ENCODE assay signal across 8 mouse cellular contexts in the genomic region with DNA sequence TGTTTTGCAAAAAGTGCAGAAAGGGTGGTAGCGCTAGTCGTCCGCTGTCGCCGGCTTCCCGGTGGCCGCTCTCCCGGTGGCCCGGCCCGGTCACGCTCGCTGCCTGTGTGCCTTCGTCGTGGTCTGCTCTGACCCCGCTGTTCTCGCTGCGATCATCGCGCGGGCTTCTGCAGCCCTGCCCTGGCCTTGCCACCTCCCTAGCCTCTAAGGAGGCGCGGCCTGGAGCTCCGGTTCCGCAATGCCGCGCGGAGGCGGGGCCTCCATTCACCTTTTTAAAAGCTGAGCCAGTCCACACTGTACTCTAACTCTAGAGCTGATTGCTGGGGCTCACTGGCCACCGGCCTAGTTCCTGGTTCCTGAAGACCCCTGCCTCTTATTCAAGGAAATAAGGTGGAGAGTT. TPM values are rescaled to one million over a fixed set of nuclear protein-coding genes. Genes with fewer than 3 reads are reported as not detected.
DNase-seq lines count a peak whose midpoint lies in the region; ATAC-seq and TF ChIP-seq lines count a peak whose summit lies in the region.

No protein-coding gene starts in this region.

- H3K36me3 ChIP-seq in forebrain, embryonic 15.5 days: 0 out of 2 replicates have a peak, but pooled peaks cover 3% of the 10 kb centered on the region
- 0 out of 2 replicates have a peak, but pooled peaks cover 4% of the 10 kb centered on the region for H3K36me3 ChIP-seq in hindbrain, embryonic 10.5 days
- no peaks in the 10 kb centered on the region; the same call in 1 of the 2 replicates for H3K36me3 ChIP-seq in limb, embryonic 14.5 days (ENCODE audit: control insufficient read depth, insufficient read depth, low read length)
- peaks cover 5% of the 10 kb centered on the region; the same call in 1 of the 2 replicates for H3K36me3 ChIP-seq in midbrain, embryonic 14.5 days (ENCODE audit: control insufficient read depth, insufficient read depth, low read length)

- H3K4me1 ChIP-seq in forebrain, embryonic 15.5 days: peaks cover 4% of the 10 kb centered on the region; the same call in 1 of the 2 replicates
- H3K4me1 ChIP-seq in hindbrain, embryonic 10.5 days (replicated peaks): peaks cover 12% of the 10 kb centered on the region
- H3K4me1 ChIP-seq in limb, embryonic 14.5 days (ENCODE audit: control insufficient read depth, insufficient read depth, low read length): 0 out of 2 replicates have a peak, but pooled peaks cover 3% of the 10 kb centered on the region
- H3K4me1 ChIP-seq in midbrain, embryonic 14.5 days (ENCODE audit: control insufficient read depth, insufficient read depth, low read length): 0 out of 2 replicates have a peak, but pooled peaks cover 4% of the 10 kb centered on the region

- 0 out of 2 replicates have a peak, but pooled peaks have one; percentile 33 for TF ChIP-seq POLR2A in limb, embryonic 14.5 days (IDR thresholded peaks at IDR 0.05; ENCODE audit: borderline replicate concordance, extremely low read depth, insufficient read depth, insufficient read length)

- peak; percentile 32 for DNase-seq in T-cell, adult 2 months (ENCODE audit: low spot score)
- peak; percentile 59 for DNase-seq in cerebellum, adult 11-12 months
- DNase-seq in hindbrain, embryonic 10.5 days (ENCODE audit: low spot score): peak; percentile 78
- DNase-seq in limb, embryonic 14.5 days (ENCODE audit: low spot score): peak; percentile 38
- peak; percentile 64 for DNase-seq in midbrain, embryonic 14.5 days
- peak; percentile 64 to 84 for DNase-seq in spleen, postnatal 4 days (ENCODE audit: low spot score in 2 of 2)
- DNase-seq in layer of hippocampus, adult 9-10 months (ENCODE audit: low spot score): no peak

- H3K27me3 ChIP-seq in forebrain, embryonic 15.5 days: no peaks in the 10 kb centered on the region
- H3K27me3 ChIP-seq in hindbrain, embryonic 10.5 days (ENCODE audit: insufficient read depth, poor library complexity, severe bottlenecking): no peaks in the 10 kb centered on the region
- no peaks in the 10 kb centered on the region for H3K27me3 ChIP-seq in limb, embryonic 14.5 days (ENCODE audit: control insufficient read depth, insufficient read depth, low read length)
- no peaks in the 10 kb centered on the region for H3K27me3 ChIP-seq in midbrain, embryonic 14.5 days (ENCODE audit: control insufficient read depth, insufficient read depth, low read length)

- no peaks in the 10 kb centered on the region for H3K9me3 ChIP-seq in forebrain, embryonic 15.5 days
- H3K9me3 ChIP-seq in hindbrain, embryonic 10.5 days: no peaks in the 10 kb centered on the region
- H3K9me3 ChIP-seq in limb, embryonic 14.5 days (ENCODE audit: control insufficient read depth, low read length): no peaks in the 10 kb centered on the region
- no peaks in the 10 kb centered on the region for H3K9me3 ChIP-seq in midbrain, embryonic 14.5 days (ENCODE audit: control insufficient read depth, low read length)

- H3K4me2 ChIP-seq in forebrain, embryonic 15.5 days (replicated peaks): peak overlapping the region; percentile 79
- peak overlapping the region; percentile 75 for H3K4me2 ChIP-seq in limb, embryonic 14.5 days (replicated peaks; ENCODE audit: low read depth, low read length, severe bottlenecking)
- peak overlapping the region; percentile 70 for H3K4me2 ChIP-seq in midbrain, embryonic 14.5 days (ENCODE audit: low read length)

- no peak for ATAC-seq in forebrain, embryonic 15.5 days (replicated peaks)
- ATAC-seq in limb, embryonic 14.5 days (ENCODE audit: low FRiP score, low read depth): peak; percentile 75
- ATAC-seq in midbrain, embryonic 14.5 days (ENCODE audit: low FRiP score, low TSS enrichment): no peak; the same call in 1 of the 2 replicates

- peak overlapping the region; percentile 65 for H3K9ac ChIP-seq in forebrain, embryonic 15.5 days (replicated peaks)
- H3K9ac ChIP-seq in limb, embryonic 14.5 days (ENCODE audit: low read depth, low read length, severe bottlenecking): peak overlapping the region; percentile 81
- H3K9ac ChIP-seq in midbrain, embryonic 14.5 days (replicated peaks; ENCODE audit: low read length): peak overlapping the region; percentile 68

- 1% methylated on average over 29 of the region's 29 CpGs for WGBS in forebrain, embryonic 15.5 days
- WGBS in hindbrain, embryonic 10.5 days: 1% methylated on average over 29 of the region's 29 CpGs
- 1% methylated on average over 29 of the region's 29 CpGs for WGBS in limb, embryonic 14.5 days
- under 1% methylated on average over 29 of the region's 29 CpGs for WGBS in midbrain, embryonic 14.5 days

- no peak overlapping the region for H3K27ac ChIP-seq in forebrain, embryonic 15.5 days (replicated peaks)
- H3K27ac ChIP-seq in hindbrain, embryonic 10.5 days: peak overlapping the region; percentile 87
- H3K27ac ChIP-seq in limb, embryonic 14.5 days (replicated peaks; ENCODE audit: low read depth, low read length): no peak overlapping the region
- no peak overlapping the region for H3K27ac ChIP-seq in midbrain, embryonic 14.5 days (replicated peaks; ENCODE audit: low read depth, low read length)

- H3K4me3 ChIP-seq in forebrain, embryonic 15.5 days: peak overlapping the region; percentile 44
- peak overlapping the region; percentile 50 for H3K4me3 ChIP-seq in hindbrain, embryonic 10.5 days
- peak overlapping the region; percentile 44 for H3K4me3 ChIP-seq in limb, embryonic 14.5 days (replicated peaks; ENCODE audit: low read length)
- H3K4me3 ChIP-seq in midbrain, embryonic 14.5 days (replicated peaks; ENCODE audit: low read depth, low read length): peak overlapping the region; percentile 37

RNA-seq across cellular contexts. Expression of gene Hsf5, which starts 22.2 kb away (rescaled TPM):
- polyA plus RNA-seq in forebrain, embryonic 15.5 days (2015; fragmentation: Nextera tagmentation; extraction: Ambion mirVana): 0.48 and 0.55 TPM in 2 replicates
- polyA plus RNA-seq in hindbrain, embryonic 10.5 days (2016; fragmentation: Nextera tagmentation; extraction: Ambion mirVana): 0.39 and 0.46 TPM in 2 replicates
- 0.15 and 0.26 TPM in 2 replicates for polyA plus RNA-seq in limb, embryonic 14.5 days (2012; rRNA removed)
- polyA plus RNA-seq in limb, embryonic 14.5 days (2014; fragmentation: Nextera tagmentation; extraction: Ambion mirVana): 0.21 and 0.25 TPM in 2 replicates
- 0.37 and 0.46 TPM in 2 replicates for polyA plus RNA-seq in midbrain, embryonic 14.5 days (2014; fragmentation: Nextera tagmentation; extraction: Ambion mirVana)

RNA-seq across cellular contexts. Expression of gene Rnf43, which starts 23.3 kb away (rescaled TPM):
- polyA plus RNA-seq in forebrain, embryonic 15.5 days (2015; fragmentation: Nextera tagmentation; extraction: Ambion mirVana): 0.66 and 0.92 TPM in 2 replicates
- polyA plus RNA-seq in hindbrain, embryonic 10.5 days (2016; fragmentation: Nextera tagmentation; extraction: Ambion mirVana): 0.90 and 1.2 TPM in 2 replicates
- 4.7 and 4.9 TPM in 2 replicates for polyA plus RNA-seq in limb, embryonic 14.5 days (2012; rRNA removed)
- 6.5 and 9.5 TPM in 2 replicates for polyA plus RNA-seq in limb, embryonic 14.5 days (2014; fragmentation: Nextera tagmentation; extraction: Ambion mirVana)
- 0.28 and 0.78 TPM in 2 replicates for polyA plus RNA-seq in midbrain, embryonic 14.5 days (2014; fragmentation: Nextera tagmentation; extraction: Ambion mirVana)

RNA-seq across cellular contexts. Expression of gene Mtmr4, which starts 47.2 kb away (rescaled TPM):
- polyA plus RNA-seq in forebrain, embryonic 15.5 days (2015; fragmentation: Nextera tagmentation; extraction: Ambion mirVana): 62.4 and 62.7 TPM in 2 replicates
- 68.8 and 70.5 TPM in 2 replicates for polyA plus RNA-seq in hindbrain, embryonic 10.5 days (2016; fragmentation: Nextera tagmentation; extraction: Ambion mirVana)
- polyA plus RNA-seq in limb, embryonic 14.5 days (2012; rRNA removed): 33.2 and 37.8 TPM in 2 replicates
- polyA plus RNA-seq in limb, embryonic 14.5 days (2014; fragmentation: Nextera tagmentation; extraction: Ambion mirVana): 29.0 and 29.5 TPM in 2 replicates
- 54.1 and 75.1 TPM in 2 replicates for polyA plus RNA-seq in midbrain, embryonic 14.5 days (2014; fragmentation: Nextera tagmentation; extraction: Ambion mirVana)
